ENCODE assay signal across 1 mouse cellular context in genomic region chr4:121007006-121007405, GRCm38 (mm10).
TF ChIP-seq lines count a peak whose summit lies in the region.

No protein-coding gene starts in this region.

TF ChIP-seq in MEL, 35 proteins besides CTCF, POLR2A, EP300 and RAD21 (continued from another document):
- TF ChIP-seq MAX (IDR thresholded peaks at IDR 0.05; ENCODE audit: low read length) (no peak), TCF12 (IDR thresholded peaks at IDR 0.05; ENCODE audit: low read depth, low read length) (peak; percentile 34; the same call in 1 of the 2 replicates), E2F4 (IDR thresholded peaks at IDR 0.05; ENCODE audit: borderline replicate concordance, low read depth, low read length) (no peak), ETS1 (IDR thresholded peaks at IDR 0.05; ENCODE audit: low read depth, low read length) (no peak), UBTF (IDR thresholded peaks at IDR 0.05; ENCODE audit: borderline replicate concordance, insufficient read depth, low read depth, low read length) (no peak), GATA1 (IDR thresholded peaks at IDR 0.05; ENCODE audit: low read depth, low read length) (peak; percentile 36; the same call in 1 of the 2 replicates), MEF2A (IDR thresholded peaks at IDR 0.05; ENCODE audit: extremely low read depth, insufficient replicate concordance, low read depth, low read length, poor library complexity, severe bottlenecking) (no peak), NRF1 (IDR thresholded peaks at IDR 0.05; ENCODE audit: insufficient read depth, low read depth, low read length, poor library complexity, severe bottlenecking) (no peak), GABPA (IDR thresholded peaks at IDR 0.05; ENCODE audit: low read depth, low read length) (no peak), TAL1 (IDR thresholded peaks at IDR 0.05; ENCODE audit: low read length) (peak; percentile 31), JUND (IDR thresholded peaks at IDR 0.05; ENCODE audit: low read depth, low read length) (no peak)
TF ChIP-seq in MEL: peak in this region for 5.
